In the genomic region with DNA sequence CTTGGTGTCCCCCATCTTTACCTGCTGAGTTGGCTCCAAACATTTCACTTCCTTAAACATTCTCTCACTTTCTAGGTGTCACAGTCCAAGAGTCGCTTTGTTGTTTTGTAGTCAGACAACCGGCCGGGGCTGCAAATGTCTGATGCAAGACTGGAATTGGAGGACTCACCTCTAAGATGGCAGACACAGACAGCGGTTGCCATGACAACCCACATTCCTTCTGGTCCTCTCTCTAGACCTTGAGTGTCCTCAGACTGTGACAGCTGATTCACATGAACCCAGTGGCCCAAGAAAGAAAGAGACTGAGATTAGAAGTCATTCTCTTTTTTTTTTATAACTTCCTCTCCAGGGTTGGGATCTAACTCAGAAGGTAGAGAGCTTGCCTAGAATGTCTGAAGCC, we compare ENCODE assay signal across 1 mouse cellular context.
A peak's percentile ranks its signal among the peaks of the same experiment; 100 is the strongest.
TF ChIP-seq lines count a peak whose summit lies in the region.

No protein-coding gene starts in this region.

TF ChIP-seq in MEL, 35 proteins besides CTCF, POLR2A, EP300 and RAD21:
- peak; percentile 24; the same call in 1 of the 2 replicates for TF ChIP-seq MAX (IDR thresholded peaks at IDR 0.05; ENCODE audit: low read length)
- TF ChIP-seq ZNF384 (IDR thresholded peaks at IDR 0.05; ENCODE audit: low read depth, low read length), result peak; percentile 67
- TF ChIP-seq MXI1 (IDR thresholded peaks at IDR 0.05; ENCODE audit: low read depth, low read length), result no peak
- 0 out of 2 replicates have a peak, but pooled peaks have one; percentile 3 for TF ChIP-seq HCFC1 (IDR thresholded peaks at IDR 0.05; ENCODE audit: low read depth, low read length)
- no peak for TF ChIP-seq TAL1 (IDR thresholded peaks at IDR 0.05; ENCODE audit: low read length)
- TF ChIP-seq ELF1 (IDR thresholded peaks at IDR 0.05; ENCODE audit: low read depth, low read length), result no peak
- no peak for TF ChIP-seq USF2 (IDR thresholded peaks at IDR 0.05; ENCODE audit: borderline replicate concordance in 1 of 2, insufficient read depth in 1 of 2, low read depth in 1 of 2, low read length in 2 of 2)
- no peak for TF ChIP-seq USF1 (IDR thresholded peaks at IDR 0.05; ENCODE audit: low read depth, low read length)
TF ChIP-seq in MEL: peak in this region for 3.
